Mouse (Mus musculus): Measurements from ENCODE around the gene Stat3.

DNA sequence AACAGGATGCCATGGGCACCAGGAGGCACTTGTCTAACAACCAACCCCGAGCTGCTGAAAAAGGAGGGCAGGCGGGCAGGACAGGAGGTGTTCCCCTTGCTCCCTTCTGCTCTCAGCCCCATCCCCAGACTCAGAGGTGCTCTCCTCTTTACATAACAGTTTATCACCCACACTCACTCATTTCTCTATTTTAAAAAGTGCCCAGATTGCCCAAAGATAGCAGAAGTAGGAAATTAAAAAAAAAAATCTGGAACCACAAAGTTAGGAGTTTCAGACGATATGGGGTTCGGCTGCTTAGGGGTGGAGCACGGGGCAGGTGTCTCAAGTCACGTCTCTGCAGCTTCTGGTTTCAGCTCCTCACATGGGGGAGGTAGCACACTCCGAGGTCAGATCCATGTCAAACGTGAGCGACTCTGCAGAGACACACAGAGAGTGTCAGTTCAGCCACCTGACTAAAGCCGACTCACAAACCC lies 51.0 kb downstream of the Stat3 start:
- TF ChIP-seq ELF1 (IDR thresholded peaks at IDR 0.05; ENCODE audit: low read depth, low read length) (no peak), MAFK (IDR thresholded peaks at IDR 0.05; ENCODE audit: insufficient replicate concordance, low read length) (no peak)

All from CH12.LX (cell line).